Mouse (Mus musculus) olfactory bulb, adult 2 months (tissue): ENCODE data around the gene 2610301B20Rik. TPM values are rescaled to one million over a fixed set of nuclear protein-coding genes. Genes with fewer than 3 reads are reported as not detected.

Experiments used
- H3K27ac ChIP-seq: fragments of 200-500 bp; 2 replicates; pipeline ENCODE4 v1.5.1; 2012; ENCODE audit warnings: low read depth, low read length; ENCODE audit not compliant: insufficient read depth
- H3K4me1 ChIP-seq: fragments of 200-500 bp; 2 replicates; pipeline ENCODE4 v1.6.1; 2012; ENCODE audit warnings: low read length; ENCODE audit not compliant: control insufficient read depth, insufficient read depth
- H3K4me3 ChIP-seq: fragments of 200-500 bp; 2 replicates; pipeline ENCODE4 v1.5.1; 2012; ENCODE audit warnings: mild to moderate bottlenecking, low read depth, low read length, moderate library complexity; ENCODE audit not compliant: insufficient read depth
- CTCF ChIP-seq: fragments of 200-500 bp; IDR thresholded peaks from 2 replicates; pipeline ENCODE4 v1.5.1; 2012; ENCODE audit warnings: low read depth, mild to moderate bottlenecking, low read length, moderate library complexity; ENCODE audit not compliant: insufficient read depth
- POLR2A ChIP-seq: fragments of 200-500 bp; IDR thresholded peaks from 2 replicates; pipeline ENCODE4 v1.6.1; 2012; ENCODE audit warnings: mild to moderate bottlenecking, low read depth, low read length, moderate library complexity; ENCODE audit not compliant: insufficient read depth
- WGBS: fragments of 180-500 bp; shearing (Covaris S2); methylation state at CpG from one replicate; pipeline ENCODE4 v1.1.7; 2018; 5-methylcytosine and 5-hydroxymethylcytosine counted together
- polyA plus RNA-seq: library from polyadenylated mRNA; stranded (reverse); fragments of >200 nt; gene quantifications from 2 replicates; pipeline ENCODE4 v1.2.4, GENCODE M21; 2012; ENCODE audit warnings: low replicate concordance; ENCODE audit not compliant: missing spikeins, insufficient read depth, insufficient read length

The 2610301B20Rik gene
- polyA plus RNA-seq, 1 experiment, result not detected

DNA sequence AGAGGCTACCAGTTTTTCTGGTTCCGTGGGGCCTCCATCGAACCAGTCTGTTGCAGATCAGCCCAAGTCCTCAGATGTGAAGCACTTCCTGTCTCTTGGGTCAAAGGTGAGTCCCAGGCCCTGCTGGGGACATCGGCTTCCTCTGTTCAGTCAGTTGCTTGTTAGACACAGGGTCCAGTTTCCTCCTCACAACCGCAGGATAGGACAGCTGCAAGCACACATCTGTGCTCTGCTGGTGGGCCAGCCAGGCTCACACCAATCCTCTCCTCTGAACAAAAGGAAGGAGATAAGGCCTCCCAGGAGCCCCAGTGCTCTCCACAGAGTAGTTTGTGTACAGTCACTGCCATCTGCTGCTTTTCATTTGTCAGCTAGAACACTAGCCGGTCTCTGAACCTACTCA is 44.8 kb downstream of the 2610301B20Rik start:
- no peak for TF ChIP-seq CTCF
- TF ChIP-seq POLR2A, result no peak
- H3K27ac ChIP-seq, result no peak overlapping the region
- 84% methylated on average over 5 of the region's 5 CpGs for WGBS
- H3K4me3 ChIP-seq, result no peak overlapping the region
- 0 out of 2 replicates have a peak, but pooled peaks cover 2% of the 10 kb centered on the region for H3K4me1 ChIP-seq

DNA sequence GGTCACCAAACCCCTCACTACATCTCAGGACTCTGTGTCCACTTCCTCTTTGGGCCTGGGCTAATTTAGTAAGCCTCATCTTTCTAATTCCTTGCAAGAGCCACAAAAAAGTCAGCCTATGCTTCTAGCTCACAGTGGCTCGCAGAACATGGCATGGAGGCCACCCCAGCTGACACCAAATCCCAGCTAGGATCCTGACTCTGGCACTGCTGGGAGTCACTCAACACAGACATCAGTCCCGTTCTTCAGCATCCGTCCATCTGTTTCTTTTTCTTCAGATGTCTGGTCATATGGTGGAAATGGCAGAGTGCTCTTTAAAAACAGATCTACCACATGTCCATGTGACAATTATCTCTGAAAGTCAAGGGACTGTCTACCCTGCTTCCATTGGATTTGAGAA is 45.2 kb downstream of the 2610301B20Rik start:
- TF ChIP-seq POLR2A (no peak), CTCF (no peak)
- no peak overlapping the region for H3K27ac ChIP-seq
- 92% methylated on average over 3 of the region's 3 CpGs for WGBS
- H3K4me1 ChIP-seq, result 0 out of 2 replicates have a peak, but pooled peaks cover 2% of the 10 kb centered on the region
- H3K4me3 ChIP-seq, result no peak overlapping the region

DNA sequence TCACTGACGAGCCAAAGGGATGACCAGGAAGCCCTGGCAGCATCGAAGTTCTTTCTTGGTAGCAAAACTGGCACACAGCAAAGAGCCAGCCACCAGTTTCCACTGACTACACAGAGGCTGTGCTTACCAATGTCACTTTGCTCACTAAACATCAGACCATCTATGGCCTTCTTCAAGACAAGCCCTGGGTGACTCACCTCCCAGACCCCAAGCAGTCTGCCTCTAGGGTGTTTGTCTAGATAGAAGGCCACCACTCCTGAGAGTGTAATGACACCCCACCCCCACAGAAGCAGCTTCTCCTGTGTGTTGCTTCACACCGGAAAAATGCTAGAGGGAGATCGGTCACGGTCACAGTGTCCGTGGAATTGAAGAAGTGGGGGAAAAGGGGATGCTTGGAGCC is 45.7 kb downstream of the 2610301B20Rik start:
- no peaks in the 10 kb centered on the region for H3K4me1 ChIP-seq
- 81% methylated on average over 6 of the region's 6 CpGs for WGBS
- H3K4me3 ChIP-seq, result no peak overlapping the region
- H3K27ac ChIP-seq, result no peak overlapping the region
- TF ChIP-seq POLR2A (no peak), CTCF (no peak)

DNA sequence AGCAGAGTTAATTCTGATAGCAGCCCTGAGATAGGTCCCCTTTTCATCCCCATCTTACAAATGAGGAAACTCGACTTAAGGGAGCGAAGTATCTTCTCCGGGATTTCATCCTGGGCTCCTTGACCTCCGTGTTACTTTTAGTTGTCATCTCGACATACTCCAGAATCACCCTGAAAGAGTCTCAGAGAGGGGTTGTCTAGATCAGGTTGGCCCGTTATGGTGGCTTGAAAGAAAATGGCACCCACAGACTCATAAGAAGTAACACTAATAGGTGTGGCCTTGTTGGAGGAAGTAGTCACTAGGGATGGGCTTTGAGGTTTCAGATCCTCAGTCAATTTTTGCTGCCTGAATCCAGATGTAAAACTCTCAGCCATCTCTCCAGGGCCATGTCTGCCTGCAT is 46.3 kb downstream of the 2610301B20Rik start:
- Histone ChIP-seq H3K4me3 (no peak overlapping the region), H3K27ac (no peak overlapping the region), H3K4me1 (no peaks in the 10 kb centered on the region)
- 95% methylated on average over 6 of the region's 6 CpGs for WGBS
- no peak for TF ChIP-seq CTCF
- TF ChIP-seq POLR2A, result no peak

DNA sequence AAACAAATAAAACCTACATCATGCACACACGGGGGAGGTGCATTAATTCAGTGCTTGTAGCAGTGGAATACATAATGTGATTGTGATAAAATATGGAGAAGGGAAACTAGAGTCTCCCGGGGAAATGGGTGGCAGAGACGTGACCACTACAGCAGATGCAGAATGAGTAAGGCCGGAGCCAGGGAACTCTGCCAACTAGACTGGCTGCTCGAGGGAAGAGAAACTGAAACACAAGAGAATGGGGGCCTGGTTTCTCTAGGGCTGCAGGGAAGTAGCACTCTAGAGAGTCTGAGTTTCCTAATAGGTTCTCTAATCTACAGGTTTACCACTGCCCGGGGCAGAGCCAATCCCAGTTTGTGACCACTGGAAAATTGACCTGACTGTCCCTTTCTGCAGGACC is 48.9 kb downstream of the 2610301B20Rik start:
- WGBS, result 35% methylated on average over 6 of the region's 6 CpGs
- no peaks in the 10 kb centered on the region for H3K4me1 ChIP-seq
- no peak overlapping the region for H3K4me3 ChIP-seq
- H3K27ac ChIP-seq, result no peak overlapping the region
- TF ChIP-seq CTCF, result no peak
- no peak for TF ChIP-seq POLR2A

DNA sequence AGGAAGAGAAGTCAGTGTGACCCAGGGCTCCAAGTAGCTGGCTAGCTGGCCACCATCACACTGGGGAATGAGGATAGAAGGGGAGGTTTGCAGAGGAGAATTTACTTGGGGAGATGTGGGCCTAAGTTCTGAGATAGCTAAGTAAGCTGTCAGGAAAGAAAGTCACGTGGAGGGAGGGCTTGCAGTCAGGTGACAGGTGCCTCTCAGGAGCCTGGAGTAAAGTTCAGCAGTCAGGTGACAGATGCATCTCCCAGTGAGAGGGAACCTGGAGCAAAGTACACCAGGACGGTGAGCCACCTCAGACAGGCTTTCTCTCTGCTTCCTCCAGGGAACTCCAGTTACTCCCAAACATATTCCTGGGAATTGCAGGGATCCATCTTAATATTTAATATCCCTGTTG is 49.8 kb downstream of the 2610301B20Rik start:
- WGBS, result 94% methylated on average over 2 of the region's 2 CpGs
- no peak overlapping the region for H3K4me3 ChIP-seq

DNA sequence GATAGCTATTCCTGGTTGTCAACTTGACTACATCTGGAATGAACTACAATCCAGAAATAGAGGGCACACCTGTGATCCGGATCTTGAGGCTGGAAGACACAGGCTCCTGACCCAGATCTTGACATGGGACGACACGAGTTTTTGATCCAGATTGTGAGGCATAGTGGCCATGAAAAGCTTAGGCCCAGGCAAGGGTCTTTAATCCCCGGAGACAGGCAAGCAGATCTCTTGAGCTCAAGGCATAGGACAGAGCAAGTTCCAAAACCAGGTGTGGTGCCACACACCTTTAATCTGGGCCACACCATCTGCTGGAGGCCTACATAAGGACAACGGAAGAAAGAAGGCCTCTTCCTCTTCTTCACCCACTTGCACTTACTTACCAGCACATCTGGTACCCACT is 50.2 kb downstream of the 2610301B20Rik start:
- Histone ChIP-seq H3K4me1 (no peaks in the 10 kb centered on the region), H3K4me3 (no peak overlapping the region), H3K27ac (no peak overlapping the region)
- no peak for TF ChIP-seq POLR2A
- no peak for TF ChIP-seq CTCF
- 94% methylated on average over 5 of the region's 5 CpGs for WGBS

More for the DNA sequence above, 49.8 kb downstream of the 2610301B20Rik start:
- Histone ChIP-seq H3K4me1 (no peaks in the 10 kb centered on the region), H3K27ac (no peak overlapping the region)
- no peak for TF ChIP-seq POLR2A
- no peak for TF ChIP-seq CTCF

DNA sequence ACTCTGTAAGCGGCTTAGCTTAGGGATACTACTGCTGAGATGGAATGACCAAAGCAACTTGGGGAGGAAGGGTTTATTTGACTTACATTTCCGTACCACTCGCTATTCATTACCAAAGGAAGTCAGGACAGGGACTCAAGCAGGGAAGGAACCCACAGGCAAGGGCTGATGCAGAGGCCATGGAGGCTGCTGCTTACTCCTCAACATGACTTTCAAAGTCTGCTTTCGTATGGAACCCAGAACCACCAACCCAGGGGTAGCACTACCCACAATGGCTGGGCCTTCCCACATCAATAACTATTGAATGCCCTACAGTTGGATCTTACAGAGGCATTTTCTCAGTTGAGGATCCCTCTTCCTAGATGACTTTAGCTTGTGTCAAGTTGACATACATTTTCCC is 52.1 kb downstream of the 2610301B20Rik start:
- Histone ChIP-seq H3K4me3 (no peak overlapping the region), H3K27ac (no peak overlapping the region), H3K4me1 (no peaks in the 10 kb centered on the region)
- no peak for TF ChIP-seq CTCF
- no peak for TF ChIP-seq POLR2A
- WGBS, result 91% methylated on average over 4 of the region's 4 CpGs

DNA sequence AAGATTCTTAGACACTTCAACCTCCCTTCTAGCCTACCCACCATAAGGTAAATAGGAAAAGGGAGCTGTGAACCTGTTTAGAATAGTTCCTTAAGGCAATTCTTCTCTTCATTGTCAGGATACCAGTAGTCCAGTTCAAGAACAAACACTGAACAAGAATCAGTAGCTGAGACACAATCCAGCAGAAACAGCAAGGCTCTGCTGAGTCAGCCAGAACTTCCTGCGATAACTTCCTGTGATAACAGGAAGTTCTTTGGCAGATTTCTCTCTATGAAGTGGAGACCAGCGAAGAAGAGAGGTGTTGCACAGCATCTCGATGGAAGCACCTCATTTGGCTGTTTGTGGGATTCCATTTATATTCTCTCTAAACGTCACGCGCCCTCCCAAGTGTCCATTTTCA is 53.9 kb downstream of the 2610301B20Rik start:
- H3K4me3 ChIP-seq, result no peak overlapping the region
- WGBS, result 92% methylated on average over 6 of the region's 6 CpGs
- no peak for TF ChIP-seq POLR2A
- TF ChIP-seq CTCF, result no peak
- no peaks in the 10 kb centered on the region for H3K4me1 ChIP-seq
- H3K27ac ChIP-seq, result no peak overlapping the region

DNA sequence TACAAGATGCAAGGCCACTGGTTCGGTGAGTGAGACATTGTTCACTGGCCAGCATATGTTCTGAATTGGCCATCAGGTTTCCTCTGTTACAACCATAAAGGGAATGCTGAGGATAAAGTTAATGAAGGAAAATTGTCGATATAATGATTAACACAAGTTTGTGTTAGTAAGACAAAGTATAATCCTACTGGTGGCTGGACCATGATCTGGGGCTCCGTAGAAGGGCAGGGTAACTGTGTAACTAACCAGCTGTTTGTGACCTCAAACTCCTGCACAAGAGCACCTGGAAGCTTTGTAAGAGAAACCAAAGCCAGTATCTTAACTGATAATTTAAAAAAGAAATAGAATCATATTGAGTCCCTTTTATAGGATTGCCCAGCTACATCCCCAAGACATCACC is 55.4 kb downstream of the 2610301B20Rik start:
- H3K4me1 ChIP-seq, result no peaks in the 10 kb centered on the region
- no peak overlapping the region for H3K4me3 ChIP-seq
- TF ChIP-seq POLR2A (no peak), CTCF (no peak)
- WGBS, result 86% methylated on average over 3 of the region's 3 CpGs
- no peak overlapping the region for H3K27ac ChIP-seq
